Mouse (Mus musculus) activated CD4-positive, CD25-positive, alpha-beta regulatory T cell, adult 9 weeks (primary cell): ENCODE measurements around the gene Pcnx. TPM values are rescaled to one million over a fixed set of nuclear protein-coding genes. Genes with fewer than 3 reads are reported as not detected.

Experiments used
- polyA plus RNA-seq: library from polyadenylated mRNA; unstranded; fragments of 100-300 nt; shearing (Covaris generic); gene quantifications from one replicate; pipeline ENCODE4 v1.2.1, GENCODE M21; 2017

Pcnx gene
- polyA plus RNA-seq: 6.7 TPM

DNA sequence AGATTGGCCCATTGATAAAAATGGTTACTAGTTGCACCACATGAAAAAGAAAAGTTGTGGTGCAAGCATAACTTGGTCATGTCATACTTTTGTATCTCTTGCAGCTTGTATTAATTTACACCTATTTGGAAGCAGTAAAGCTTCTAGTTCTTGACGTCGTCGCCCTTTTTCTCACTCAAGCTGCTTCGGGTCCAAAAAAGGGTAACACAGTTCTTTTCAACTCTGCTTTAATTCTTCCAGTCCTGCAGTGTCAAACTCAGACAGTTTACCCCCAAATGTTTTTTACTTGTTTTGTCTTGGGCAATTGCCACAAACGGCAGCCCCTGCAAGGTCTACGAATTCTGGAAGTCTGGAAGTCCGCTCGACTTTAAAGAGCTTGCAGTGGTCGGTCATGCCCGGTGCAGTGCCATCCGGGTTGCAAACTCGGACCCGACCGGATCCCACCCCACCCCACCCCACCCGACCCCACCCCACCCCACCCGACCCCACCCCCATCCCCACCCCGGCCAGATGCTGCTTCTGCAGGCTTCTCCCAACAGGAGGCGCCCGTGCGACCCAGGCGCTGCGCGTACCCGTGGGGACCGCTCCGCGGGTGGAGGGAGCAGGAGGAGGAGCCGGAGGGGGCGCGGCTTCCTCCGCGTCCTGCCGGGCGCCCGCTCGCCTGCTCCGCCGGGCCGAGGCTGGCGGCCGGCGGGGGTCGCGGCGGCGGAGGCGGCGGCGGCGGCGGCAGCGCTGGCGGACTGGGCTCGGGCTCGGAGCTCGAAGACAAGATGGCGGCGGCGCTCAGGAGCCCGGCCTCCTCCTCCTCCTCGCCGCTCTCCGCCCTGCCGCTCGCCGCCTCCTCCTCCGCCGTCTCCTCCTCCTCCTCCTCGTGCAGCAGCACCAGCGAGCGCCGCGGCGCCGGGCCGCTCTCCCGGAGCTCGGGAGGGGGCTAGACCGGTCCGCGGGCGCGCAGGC, at the start of gene Pcnx:
TSS of gene Pcnx (plus strand) at position 673 of the 957 bp plus-strand sequence.

Other genes starting within 250 kb of the Pcnx start
- gene Ttc9, start 228.8 kb upstream of the Pcnx start, polyA plus RNA-seq: not detected
- gene Map3k9, start 78.8 kb upstream of the Pcnx start, polyA plus RNA-seq: 0.09 TPM